Mouse (Mus musculus): ENCODE results near the gene Osbp.

The Osbp gene

GRCm38 (mm10) chr19:12011560-12012556, 46.1 kb downstream of the Osbp start:
- peak; percentile 81 for DNase-seq (ENCODE audit: low spot score)

GRCm38 (mm10) chr19:12012615-12013014, 46.9 kb downstream of the Osbp start:
- DNase-seq (ENCODE audit: low spot score), result no peak

DNA sequence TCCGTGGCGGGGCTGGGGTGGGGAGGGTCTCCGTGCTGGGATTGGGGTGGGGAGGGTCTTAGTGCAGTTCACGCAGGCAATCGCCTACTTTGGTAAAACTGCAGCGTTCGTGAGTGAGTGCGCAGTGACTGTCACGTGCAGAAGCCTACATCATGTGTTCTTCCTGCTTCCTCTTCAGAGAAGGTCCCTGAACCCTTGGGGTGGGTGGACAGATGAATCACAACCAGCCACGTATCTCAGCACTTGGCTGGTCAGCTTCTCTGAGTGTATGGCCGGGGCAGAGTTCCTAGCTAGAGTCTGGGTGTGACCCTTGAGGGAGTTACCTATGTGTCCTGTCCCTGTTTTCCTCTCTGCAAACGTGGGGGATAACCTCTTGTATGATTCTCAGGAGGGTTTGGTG, 47.5 kb downstream of the Osbp start:
- DNase-seq (ENCODE audit: low spot score), result no peak

- no peak for DNase-seq (ENCODE audit: low spot score)
Measured at GRCm38 (mm10) chr19:12015708-12016107, 50.0 kb downstream of the Osbp start.

GRCm38 (mm10) chr19:12016192-12016591, 50.5 kb downstream of the Osbp start:
- DNase-seq (ENCODE audit: low spot score), result no peak

DNA sequence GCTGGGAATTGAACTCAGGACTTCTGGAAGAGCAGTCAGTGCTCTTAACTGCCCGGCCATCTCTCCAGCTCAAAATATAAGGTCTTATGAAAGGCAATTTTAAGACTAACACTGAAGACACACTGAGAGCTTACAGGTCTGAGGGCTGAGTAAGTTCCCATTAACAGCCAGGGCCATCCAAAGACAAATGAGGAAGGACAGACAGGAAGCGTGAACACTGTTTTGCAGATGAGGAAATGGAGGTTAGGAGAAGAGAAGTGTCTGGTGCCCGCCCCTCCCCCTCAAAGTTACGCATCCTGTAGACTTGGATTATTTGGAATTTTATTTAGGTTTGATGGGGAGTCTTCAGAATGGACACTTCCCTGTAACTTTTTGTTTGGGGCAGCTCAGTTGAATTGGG, 58.4 kb downstream of the Osbp start:
- no peak for DNase-seq (ENCODE audit: low spot score)

DNA sequence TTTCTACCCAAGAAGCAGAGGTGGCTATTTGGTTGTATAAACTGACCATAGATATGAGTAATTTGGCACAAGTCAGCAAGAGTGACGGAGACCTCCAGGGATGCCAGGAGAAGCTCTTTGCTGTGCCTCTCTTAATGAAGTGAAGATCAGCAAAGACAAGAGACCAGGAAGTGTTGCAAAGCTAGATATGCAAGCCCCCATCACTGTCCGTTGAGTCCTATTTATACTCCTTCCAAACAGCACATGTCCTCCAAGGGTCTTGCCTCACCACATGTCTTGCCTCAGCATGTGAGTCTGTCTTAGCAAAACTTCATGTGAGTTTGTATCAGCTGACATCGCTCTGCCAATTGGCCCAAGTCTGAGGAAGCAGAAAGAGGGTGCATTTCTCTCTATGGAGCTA, 59.6 kb downstream of the Osbp start:
- DNase-seq (ENCODE audit: low spot score), result no peak

DNA sequence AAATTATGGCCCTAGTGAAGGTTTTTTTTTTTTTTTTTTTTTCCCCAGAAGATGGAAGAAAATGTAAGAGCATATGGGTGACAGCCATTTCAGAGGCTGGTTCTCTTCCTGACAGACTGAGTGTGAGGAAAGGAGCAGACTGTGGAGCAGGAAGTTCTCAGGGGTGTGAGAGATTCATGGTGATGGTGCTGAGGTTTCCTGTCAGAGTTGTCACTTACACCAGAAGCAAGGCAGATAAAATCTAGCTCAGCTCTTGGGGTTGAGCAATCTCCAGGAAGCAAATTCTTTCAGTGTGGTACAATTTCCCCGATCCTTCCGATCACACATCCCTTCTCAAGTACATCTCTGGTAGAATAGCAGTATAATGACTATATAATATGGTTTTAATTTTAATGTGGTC, 60.9 kb downstream of the Osbp start:
- no peak for DNase-seq (ENCODE audit: low spot score)

- DNase-seq (ENCODE audit: low spot score), result no peak
Measured at GRCm38 (mm10) chr19:12037727-12038126, 72.0 kb downstream of the Osbp start.

DNA sequence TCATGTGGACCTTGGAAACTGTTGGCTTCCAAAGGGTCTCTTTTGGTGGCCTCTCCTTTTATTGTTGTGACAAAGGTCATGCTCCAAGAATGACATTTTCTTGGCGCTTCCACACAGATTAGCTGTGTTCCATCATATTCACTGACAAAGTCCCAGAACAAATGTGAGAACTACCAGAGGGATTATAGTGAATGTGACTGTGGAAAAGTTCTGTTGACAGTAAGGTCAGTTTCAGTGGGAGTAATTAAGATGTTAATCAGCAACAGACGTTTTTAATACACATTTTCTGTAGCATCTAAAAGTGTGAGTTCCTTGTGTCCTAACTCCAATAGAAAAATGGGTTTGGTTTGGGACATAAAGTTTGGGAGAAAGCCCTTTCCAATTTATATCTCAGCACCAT, 75.5 kb downstream of the Osbp start, which contains the start of gene Olfr1423:
TSS of gene Olfr1423 (minus strand) at position 101 of the 400 bp plus-strand sequence.
- DNase-seq (ENCODE audit: low spot score), result no peak

DNA sequence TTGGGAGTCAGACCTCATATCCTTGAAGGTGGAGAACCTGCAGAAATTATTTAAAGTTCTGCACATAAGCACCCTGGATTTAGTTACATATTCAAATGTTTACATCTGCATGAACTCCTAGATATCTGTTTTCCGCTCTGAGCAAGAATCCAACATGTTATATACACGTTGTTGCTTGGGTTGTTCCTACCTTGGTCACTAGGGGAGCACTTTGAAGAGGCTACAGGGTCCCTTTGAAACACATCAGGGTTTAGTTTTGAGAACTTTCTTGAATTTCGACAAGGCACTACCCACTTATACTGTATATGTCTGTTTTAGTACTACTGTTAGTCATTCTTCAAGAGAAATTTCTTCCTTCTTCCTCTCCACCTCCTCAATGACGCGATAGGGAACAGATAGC, 77.4 kb downstream of the Osbp start:
- no peak for DNase-seq (ENCODE audit: low spot score)

All from ovary, postnatal 14 days (tissue).